Mouse (Mus musculus) lung, postnatal 4 days (tissue): Measurements from ENCODE around the gene Wfikkn1.
A peak's percentile ranks its signal among the peaks of the same experiment; 100 is the strongest.

Source experiments
- DNase-seq, 2 experiments: peaks; one replicate each; pipeline ENCODE4 v3.0.0; 2021

Wfikkn1 gene

GRCm38 (mm10) chr17:25880196-25880910, at the start of gene Wfikkn1:
Gene Wfikkn1, minus strand, starts transcription at chr17:25880858.
- DNase-seq = no peak

DNA sequence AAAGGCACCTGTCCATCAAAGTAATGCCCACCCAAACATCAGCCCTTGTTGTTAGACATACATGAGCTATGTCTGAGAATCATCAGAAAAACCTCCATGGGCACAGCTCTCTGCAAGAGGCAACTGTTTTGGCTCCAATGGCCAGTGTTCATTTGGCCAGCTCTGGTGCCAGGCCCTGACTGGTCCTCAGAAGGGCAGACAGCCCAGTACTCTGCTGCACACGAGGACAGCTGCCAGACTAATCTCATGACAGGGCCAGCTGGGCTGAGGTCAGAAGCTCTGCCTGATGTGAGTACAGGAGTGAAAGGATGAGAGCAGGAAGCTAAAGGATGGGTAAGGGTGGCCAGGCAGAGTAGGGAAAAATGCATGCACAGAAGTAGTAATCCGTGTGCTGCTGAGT, 44.7 kb upstream of the Wfikkn1 start:
- no peak for DNase-seq

DNA sequence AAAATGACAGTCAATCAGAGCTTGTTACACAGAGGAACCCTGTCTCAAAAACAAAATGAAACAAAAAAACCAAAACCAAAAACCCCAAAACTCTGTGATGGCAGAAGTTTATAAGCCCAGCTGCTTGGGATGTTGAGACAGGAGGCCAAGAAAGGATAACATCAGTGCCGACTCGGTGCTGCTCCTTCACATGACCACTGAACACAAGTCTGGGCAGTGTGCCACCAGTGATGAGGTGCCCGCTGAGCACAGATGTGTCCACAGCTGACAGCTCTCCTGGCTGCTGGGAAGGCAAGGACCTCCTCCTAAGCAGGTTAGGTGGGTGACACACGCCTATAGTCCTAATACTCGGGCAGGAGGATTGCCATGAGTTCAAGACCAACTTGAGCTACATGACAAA, 41.5 kb upstream of the Wfikkn1 start:
- DNase-seq = no peak

DNA sequence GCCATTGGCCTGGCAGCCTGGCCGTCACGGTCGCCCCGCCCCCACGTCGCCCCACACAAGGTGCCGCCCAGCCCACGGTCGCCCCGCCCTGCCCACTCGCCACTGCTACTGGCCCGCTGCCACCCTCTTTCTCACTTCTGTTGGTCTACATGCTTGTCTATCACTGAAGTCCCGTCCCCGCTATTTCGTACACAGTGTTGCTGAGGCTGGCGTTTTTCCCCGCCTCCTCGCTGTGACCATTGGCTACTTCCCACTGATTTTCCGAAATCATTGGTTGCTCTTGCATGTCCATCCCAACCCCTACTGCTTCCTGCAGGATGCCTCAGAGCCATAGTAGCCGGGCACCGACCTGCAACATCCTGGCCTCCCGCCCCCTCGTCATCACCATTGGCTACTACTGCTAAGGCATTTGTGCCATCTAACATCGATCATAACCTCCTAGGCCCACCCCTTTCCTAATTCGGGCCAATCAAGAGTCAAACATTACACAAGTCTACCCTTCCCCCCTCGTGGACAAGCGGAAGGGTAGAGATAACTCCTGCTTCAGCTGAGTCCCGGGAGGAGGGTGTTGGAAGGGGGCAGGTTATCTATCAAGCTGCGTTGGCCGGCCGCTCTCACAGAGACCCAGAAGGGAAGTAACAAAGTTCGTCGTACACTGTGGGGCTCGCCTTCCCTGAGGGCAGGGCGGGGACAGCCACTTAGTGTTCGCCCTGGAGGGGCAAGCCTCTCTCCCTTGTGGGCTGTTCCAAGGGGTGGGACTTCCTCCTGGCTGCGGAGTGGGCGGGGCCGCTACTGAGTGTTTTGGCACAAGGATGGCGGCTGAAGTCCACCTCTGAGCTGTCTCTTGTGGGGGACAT, 39.4 kb upstream of the Wfikkn1 start:
- peak; percentile 100 for DNase-seq

DNA sequence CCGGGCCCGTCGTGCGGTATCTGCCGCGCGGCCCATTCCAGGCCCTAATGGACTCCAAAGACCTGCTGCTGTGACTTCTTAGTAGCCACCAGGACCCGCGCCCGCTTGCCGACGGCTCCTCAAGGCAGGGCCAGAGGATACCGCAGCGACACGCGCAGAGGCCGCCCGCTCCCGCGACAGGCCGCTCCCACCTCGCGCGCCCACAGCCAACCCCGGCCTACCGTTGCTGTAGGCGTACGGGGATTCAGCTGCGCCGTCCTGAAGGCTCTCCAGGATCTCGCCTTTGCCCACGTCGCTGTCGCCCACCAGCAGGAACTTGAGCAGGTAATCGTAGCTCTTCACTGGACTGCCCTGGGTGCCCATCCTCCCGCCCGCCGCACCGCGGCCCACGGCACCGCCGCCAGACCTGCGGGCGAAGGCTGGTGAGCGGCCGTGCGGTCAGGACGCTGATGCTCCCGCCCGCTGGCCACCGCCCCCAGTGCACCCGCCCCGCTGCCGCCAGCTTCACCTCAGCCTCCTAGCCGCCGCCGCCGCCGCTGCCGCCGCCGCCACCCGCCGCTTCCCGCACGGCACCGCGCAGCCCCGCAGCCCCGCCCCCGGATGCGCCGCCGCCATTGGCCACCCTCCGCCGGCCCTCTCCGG, 38.6 kb upstream of the Wfikkn1 start, which contains the start of gene Rab40c:
Gene Rab40c, minus strand, starts transcription at position 584 of the 642 bp plus-strand sequence.
- peak; percentile 60 to 69 for DNase-seq

GRCm38 (mm10) chr17:25918037-25918750, 37.5 kb upstream of the Wfikkn1 start:
- no peak for DNase-seq

- no peak for DNase-seq
These were observed 36.4 kb upstream of the Wfikkn1 start for GRCm38 (mm10) chr17:25916931-25917647.

- no peak for DNase-seq
These were observed 33.6 kb upstream of the Wfikkn1 start for GRCm38 (mm10) chr17:25914295-25914694.

DNA sequence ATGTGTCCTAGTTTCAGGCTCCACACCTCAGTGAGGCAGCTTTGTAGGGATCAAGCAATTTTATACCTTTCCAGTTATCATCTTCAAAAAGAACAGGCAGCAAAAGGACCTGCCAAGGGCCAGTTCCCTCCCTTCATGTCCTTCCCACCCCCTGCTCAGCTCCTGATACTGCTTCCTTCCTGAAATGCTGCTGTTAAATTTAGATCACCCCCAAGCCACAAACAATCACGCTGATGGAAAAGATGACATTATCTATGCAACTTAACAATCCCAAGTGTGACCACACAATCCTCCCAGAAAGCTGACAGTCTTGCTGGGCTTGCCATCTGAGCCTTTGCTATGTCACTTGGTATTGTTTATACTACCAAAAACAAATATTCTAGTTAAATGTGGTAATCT, 33.2 kb upstream of the Wfikkn1 start:
- peak in 1 of 2 experiments; percentile 10 for DNase-seq

- DNase-seq = no peak
These were observed 32.7 kb upstream of the Wfikkn1 start for GRCm38 (mm10) chr17:25913186-25913876.

DNA sequence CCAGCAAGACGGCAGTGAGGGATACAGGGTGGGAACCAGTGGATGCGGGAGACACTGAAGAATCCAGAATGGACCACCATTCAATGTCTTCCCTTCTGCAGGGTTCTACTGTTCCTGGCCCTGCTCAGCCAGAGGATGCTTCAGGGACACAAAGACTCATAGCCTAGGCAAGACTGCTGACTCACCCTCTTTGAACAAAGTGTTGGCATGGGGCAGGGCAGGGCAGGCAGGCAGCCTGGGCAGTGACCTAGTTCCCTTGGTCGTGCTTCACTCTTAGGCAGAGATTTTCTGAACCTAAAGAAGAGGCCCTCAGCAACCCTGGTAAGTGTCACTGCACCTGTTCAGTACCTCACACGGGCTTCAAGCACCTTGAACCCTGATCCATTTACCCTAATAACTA, 31.2 kb upstream of the Wfikkn1 start:
- no peak for DNase-seq

DNA sequence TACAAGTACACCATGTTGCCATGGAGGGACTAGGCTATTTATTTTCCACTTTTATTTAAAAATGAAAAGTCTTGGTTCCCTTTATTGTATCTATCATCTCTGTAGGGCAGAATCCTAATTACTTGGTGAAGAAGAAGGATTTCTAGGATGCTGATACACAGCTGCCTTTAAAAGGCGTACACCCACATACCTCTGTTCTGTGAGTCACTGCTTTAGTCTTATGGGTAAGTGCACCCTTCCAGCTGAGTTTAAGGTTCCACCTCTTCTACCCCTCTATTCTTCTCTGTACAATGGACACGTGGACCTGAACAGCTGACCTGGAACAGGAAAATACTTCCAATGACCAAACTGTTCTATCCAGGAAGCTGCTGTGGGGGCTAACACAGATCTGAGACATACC, 27.0 kb upstream of the Wfikkn1 start:
- no peak for DNase-seq

- DNase-seq = no peak
These were observed 22.4 kb upstream of the Wfikkn1 start for GRCm38 (mm10) chr17:25903061-25903460.

DNA sequence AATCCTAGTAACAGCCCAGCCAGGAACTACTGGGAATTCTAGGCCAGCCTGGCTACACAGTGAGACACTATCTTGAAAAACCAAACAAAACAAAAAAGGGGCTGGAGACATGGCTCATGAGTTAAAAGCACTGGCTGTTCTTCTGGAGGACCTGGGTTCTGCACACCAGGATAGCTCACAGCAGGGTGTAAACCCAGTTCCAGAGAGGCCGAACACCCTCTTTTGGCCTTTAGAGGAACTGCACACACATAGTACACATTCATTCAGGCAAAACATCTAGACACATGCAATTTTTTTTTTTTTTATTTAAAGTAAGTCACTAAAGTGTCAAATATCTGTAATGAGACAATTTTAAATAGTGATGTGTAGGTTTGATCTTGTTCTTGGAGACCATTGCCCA, 19.5 kb upstream of the Wfikkn1 start:
- no peak for DNase-seq

DNA sequence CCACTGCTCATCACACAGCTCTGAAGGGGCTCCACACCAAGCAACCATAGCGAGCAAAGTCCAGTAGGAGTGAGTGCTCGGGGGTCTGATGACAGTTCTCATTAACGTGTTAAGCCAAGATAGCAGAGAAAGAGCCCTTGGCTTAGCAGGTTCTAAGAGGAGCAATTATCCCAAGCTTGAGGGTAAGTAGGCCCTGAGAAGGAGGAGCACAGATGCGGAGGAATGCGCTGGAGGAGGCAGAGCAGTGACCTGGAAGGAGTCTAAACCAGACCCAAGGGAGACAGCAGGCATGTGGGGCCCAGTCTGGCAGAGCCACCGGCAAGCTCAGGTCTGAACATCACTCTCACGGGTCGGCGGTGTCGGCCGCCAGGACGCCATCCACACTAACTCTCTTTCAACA, 15.2 kb upstream of the Wfikkn1 start:
- no peak for DNase-seq

DNA sequence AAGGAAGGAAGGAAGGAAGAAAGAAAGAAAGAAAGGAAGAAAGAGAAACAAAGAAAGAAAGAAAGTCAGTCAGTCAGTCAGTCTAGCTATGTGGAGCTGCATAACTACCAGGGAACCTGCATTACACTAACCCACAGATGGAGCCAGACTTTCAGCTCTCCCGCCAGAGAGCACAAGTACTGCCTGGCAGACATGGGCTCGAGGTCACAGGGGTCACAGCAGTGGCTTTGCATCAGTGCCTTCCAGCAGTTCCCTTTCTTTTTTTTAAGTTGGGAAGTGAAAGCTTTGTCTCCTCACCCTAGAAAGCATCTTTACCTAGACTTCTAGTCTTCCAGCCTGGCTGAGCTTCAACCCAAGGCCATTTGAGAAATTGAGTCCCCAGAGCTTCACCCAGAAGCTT, 14.8 kb upstream of the Wfikkn1 start:
- DNase-seq = no peak

GRCm38 (mm10) chr17:25893975-25894617, 13.4 kb upstream of the Wfikkn1 start:
- peak; percentile 68 to 80 for DNase-seq

DNA sequence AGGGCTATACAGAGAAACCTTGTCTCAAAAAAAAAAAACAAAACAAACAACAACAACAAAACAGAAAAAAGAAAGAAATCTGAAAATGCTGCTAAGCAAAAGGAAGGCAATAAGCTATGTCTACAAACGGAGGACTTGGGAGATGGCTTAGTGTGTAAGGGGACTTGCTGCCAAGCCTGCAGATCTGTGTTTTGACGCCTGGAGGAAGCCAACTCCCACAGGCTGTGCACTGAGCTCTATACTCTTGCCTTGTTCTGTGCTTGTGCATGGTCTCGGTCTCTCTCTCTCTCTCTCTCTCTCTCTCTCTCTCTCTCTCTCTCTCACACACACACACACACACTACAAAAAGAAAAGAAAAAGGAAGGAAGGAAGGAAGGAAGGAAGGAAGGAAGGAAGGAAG, 8.2 kb upstream of the Wfikkn1 start:
- DNase-seq = no peak

- peak; percentile 46 to 78 for DNase-seq
These were observed 6.8 kb upstream of the Wfikkn1 start for GRCm38 (mm10) chr17:25887467-25887866.

- no peak for DNase-seq
These were observed 6.1 kb upstream of the Wfikkn1 start for GRCm38 (mm10) chr17:25886806-25887205.

DNA sequence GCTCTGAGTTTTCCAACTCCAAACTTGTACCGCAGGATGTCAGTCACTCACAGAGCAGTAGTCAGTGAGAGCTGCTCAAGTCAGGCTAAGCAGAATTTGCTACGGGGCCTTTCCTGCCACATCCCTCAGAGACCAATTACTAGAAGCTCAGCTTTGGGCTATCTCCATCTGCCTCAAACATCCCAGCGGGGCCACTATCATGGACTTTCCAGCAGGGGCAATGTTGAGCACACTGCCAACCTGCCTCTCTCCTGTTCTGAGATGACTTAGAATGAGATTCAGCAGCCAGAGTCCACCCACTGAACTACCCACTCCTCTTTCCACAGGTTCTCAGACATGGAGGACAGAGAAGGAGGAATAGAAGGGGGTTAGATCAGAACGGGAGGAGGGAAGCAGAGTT, 5.0 kb upstream of the Wfikkn1 start:
- peak in 1 of 2 experiments; percentile 38 for DNase-seq
